Mouse (Mus musculus): ENCODE results near the gene Mc3r. TPM values are rescaled to one million over a fixed set of nuclear protein-coding genes. Genes with fewer than 3 reads are reported as not detected.

Gene Mc3r
- polyA plus RNA-seq, 1 experiment from 2014 or later = not detected

DNA sequence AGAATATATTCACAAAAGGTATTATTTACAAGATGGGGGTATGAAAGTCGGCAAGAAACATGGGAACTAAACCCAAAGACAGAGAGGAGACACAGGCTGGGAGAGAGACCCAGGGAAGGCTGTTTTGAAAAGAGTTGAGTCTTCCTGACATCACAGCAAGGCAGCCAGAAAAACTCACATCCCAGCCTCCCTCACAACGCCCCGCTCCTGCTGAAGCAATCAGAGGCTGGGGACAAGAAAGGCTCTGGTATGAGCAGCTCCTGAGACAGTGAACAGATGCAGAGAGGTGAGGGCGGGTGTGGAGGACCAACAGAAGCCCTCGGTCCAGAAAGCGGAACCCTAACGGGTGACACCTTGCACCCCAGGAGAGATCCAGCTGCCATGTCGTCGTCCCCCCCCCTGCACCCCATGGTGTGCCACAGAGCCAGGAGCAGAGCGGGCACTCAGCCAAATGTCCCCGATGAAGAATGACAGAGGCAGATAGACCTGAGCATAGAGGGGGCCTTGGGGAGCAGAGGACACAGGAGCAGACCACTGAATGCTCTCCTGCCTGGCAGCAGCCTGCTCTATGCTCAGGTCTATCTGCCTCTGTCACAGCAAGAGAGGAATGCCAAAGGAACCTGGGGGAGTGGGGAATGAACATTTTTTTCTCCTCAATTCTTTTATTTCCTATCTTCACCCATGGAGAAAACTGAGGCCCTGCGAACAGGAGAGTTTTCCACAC is 22.8 kb downstream of the Mc3r start:
- ATAC-seq (ENCODE audit: insufficient number of reproducible peaks, insufficient read depth, low FRiP score, low read depth) = no peak
- H3K27me3 ChIP-seq (ENCODE audit: control insufficient read depth, insufficient read depth, low read length) = no peaks in the 10 kb centered on the region
- H3K9me3 ChIP-seq (ENCODE audit: control insufficient read depth, low read length) = no peaks in the 10 kb centered on the region
- no peak overlapping the region for H3K9ac ChIP-seq (ENCODE audit: low read length)
- no peaks in the 10 kb centered on the region for H3K36me3 ChIP-seq (ENCODE audit: control insufficient read depth, insufficient read depth, low read length)
- H3K27ac ChIP-seq (replicated peaks in 1 of 2; ENCODE audit: control insufficient read depth in 1 of 2, insufficient read depth in 1 of 2, low read depth in 2 of 2, low read length in 2 of 2) = no peak overlapping the region
- peaks cover 6 to 7% of the 10 kb centered on the region in 2 experiments for H3K4me1 ChIP-seq (ENCODE audit: control insufficient read depth in 2 of 2, insufficient read depth in 2 of 2, low read length in 2 of 2)
- no peak overlapping the region for H3K4me2 ChIP-seq (ENCODE audit: low read length)
- H3K4me3 ChIP-seq (ENCODE audit: control insufficient read depth in 1 of 2, insufficient read depth in 1 of 2, low read depth in 1 of 2, low read length in 2 of 2) = no peak overlapping the region
- 42% methylated on average over 12 of the region's 12 CpGs for WGBS

DNA sequence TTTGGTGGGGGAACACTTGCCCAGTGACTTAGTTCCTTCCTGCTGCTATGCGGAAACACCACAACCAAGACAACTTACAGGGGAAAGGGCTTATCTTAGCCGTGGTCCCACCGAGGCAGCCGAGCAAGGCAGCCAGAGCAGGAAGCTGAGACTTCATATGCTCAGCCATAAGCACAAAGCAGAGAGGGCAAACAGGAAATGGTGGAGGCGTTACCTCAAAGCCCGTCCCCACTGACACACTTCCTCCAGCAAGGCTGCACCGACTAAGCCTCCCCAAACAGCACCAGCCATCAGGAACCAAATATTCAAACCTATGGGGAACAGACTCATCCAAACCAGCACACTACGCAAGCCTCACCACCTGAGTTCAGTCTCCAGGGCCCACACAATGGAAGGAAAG is 26.4 kb downstream of the Mc3r start:
- Histone ChIP-seq H3K9me3 (ENCODE audit: control insufficient read depth, low read length) (no peaks in the 10 kb centered on the region), H3K4me1 (ENCODE audit: control insufficient read depth in 2 of 2, insufficient read depth in 2 of 2, low read length in 2 of 2) (peaks cover 8 to 11% of the 10 kb centered on the region in 2 experiments), H3K27me3 (ENCODE audit: control insufficient read depth, insufficient read depth, low read length) (no peaks in the 10 kb centered on the region), H3K27ac (replicated peaks in 1 of 2; ENCODE audit: control insufficient read depth in 1 of 2, insufficient read depth in 1 of 2, low read depth in 2 of 2, low read length in 2 of 2) (no peak overlapping the region), H3K4me3 (ENCODE audit: control insufficient read depth in 1 of 2, insufficient read depth in 1 of 2, low read depth in 1 of 2, low read length in 2 of 2) (no peak overlapping the region), H3K36me3 (ENCODE audit: control insufficient read depth, insufficient read depth, low read length) (no peaks in the 10 kb centered on the region), H3K4me2 (ENCODE audit: low read length) (no peak overlapping the region), H3K9ac (ENCODE audit: low read length) (no peak overlapping the region)
- no peak for ATAC-seq (ENCODE audit: insufficient number of reproducible peaks, insufficient read depth, low FRiP score, low read depth)
- WGBS = 75% methylated on average over 8 of the region's 8 CpGs

DNA sequence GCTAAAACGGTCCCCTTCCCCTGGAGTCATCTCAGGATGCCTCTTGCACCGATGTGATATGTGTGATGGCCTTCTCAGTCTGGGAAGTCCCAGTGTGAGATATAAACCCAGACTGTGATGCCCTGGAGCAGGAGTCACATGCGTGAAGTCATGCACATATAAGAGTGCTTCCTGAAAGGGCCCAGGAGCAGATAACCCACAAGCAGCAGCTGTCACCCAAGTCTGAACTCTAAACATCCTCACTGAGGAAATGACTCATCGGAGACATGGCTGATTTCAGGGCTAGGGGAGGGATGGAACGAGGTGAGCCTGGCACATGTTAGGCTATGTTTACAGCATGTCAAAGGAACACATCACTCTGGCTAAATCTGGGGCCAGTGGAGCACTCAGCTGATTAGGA is 27.9 kb downstream of the Mc3r start:
- H3K4me1 ChIP-seq (ENCODE audit: control insufficient read depth in 2 of 2, insufficient read depth in 2 of 2, low read length in 2 of 2) = peaks cover 8 to 11% of the 10 kb centered on the region in 2 experiments
- peak overlapping the region in 1 of 2 experiments; percentile 2; a peak in 1 of 4 replicates for H3K27ac ChIP-seq (replicated peaks in 1 of 2; ENCODE audit: control insufficient read depth in 1 of 2, insufficient read depth in 1 of 2, low read depth in 2 of 2, low read length in 2 of 2)
- peak; percentile 64; the same call in 1 of the 2 replicates for ATAC-seq (ENCODE audit: insufficient number of reproducible peaks, insufficient read depth, low FRiP score, low read depth)
- 10% methylated on average over 5 of the region's 5 CpGs for WGBS
- H3K9ac ChIP-seq (ENCODE audit: low read length) = no peak overlapping the region
- no peaks in the 10 kb centered on the region for H3K9me3 ChIP-seq (ENCODE audit: control insufficient read depth, low read length)
- no peak overlapping the region for H3K4me2 ChIP-seq (ENCODE audit: low read length)
- H3K27me3 ChIP-seq (ENCODE audit: control insufficient read depth, insufficient read depth, low read length) = no peaks in the 10 kb centered on the region
- H3K4me3 ChIP-seq (ENCODE audit: control insufficient read depth in 1 of 2, insufficient read depth in 1 of 2, low read depth in 1 of 2, low read length in 2 of 2) = no peak overlapping the region
- H3K36me3 ChIP-seq (ENCODE audit: control insufficient read depth, insufficient read depth, low read length) = no peaks in the 10 kb centered on the region

DNA sequence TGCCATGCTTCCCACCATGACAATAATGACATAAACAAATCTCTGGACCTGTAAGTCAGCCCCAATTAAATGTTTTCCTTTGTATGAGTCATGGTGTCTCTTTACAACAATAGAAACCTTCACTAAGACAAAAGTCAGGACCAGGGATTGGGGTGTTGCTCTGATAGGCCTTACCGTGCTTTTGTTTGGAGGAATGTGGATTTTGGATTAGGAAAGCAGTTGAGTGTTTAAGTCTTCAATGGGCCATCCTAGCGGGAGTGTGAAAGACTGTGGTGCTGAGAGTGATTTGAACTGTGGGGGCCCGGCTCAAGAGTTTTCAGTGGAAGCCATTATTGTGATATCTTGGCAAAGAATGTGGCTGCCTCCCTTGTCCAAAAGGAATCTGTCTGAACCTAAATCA is 30.7 kb downstream of the Mc3r start:
- ATAC-seq (ENCODE audit: insufficient number of reproducible peaks, insufficient read depth, low FRiP score, low read depth) = no peak
- H3K9me3 ChIP-seq (ENCODE audit: control insufficient read depth, low read length) = no peaks in the 10 kb centered on the region
- no peak overlapping the region for H3K27ac ChIP-seq (replicated peaks in 1 of 2; ENCODE audit: control insufficient read depth in 1 of 2, insufficient read depth in 1 of 2, low read depth in 2 of 2, low read length in 2 of 2)
- H3K4me3 ChIP-seq (ENCODE audit: control insufficient read depth in 1 of 2, insufficient read depth in 1 of 2, low read depth in 1 of 2, low read length in 2 of 2) = no peak overlapping the region
- H3K4me2 ChIP-seq (ENCODE audit: low read length) = no peak overlapping the region
- H3K9ac ChIP-seq (ENCODE audit: low read length) = no peak overlapping the region
- H3K36me3 ChIP-seq (ENCODE audit: control insufficient read depth, insufficient read depth, low read length) = no peaks in the 10 kb centered on the region
- H3K27me3 ChIP-seq (ENCODE audit: control insufficient read depth, insufficient read depth, low read length) = no peaks in the 10 kb centered on the region
- H3K4me1 ChIP-seq (ENCODE audit: control insufficient read depth in 2 of 2, insufficient read depth in 2 of 2, low read length in 2 of 2) = peaks cover 8 to 11% of the 10 kb centered on the region in 2 experiments
- WGBS = 76% methylated on average over 3 of the region's 3 CpGs

DNA sequence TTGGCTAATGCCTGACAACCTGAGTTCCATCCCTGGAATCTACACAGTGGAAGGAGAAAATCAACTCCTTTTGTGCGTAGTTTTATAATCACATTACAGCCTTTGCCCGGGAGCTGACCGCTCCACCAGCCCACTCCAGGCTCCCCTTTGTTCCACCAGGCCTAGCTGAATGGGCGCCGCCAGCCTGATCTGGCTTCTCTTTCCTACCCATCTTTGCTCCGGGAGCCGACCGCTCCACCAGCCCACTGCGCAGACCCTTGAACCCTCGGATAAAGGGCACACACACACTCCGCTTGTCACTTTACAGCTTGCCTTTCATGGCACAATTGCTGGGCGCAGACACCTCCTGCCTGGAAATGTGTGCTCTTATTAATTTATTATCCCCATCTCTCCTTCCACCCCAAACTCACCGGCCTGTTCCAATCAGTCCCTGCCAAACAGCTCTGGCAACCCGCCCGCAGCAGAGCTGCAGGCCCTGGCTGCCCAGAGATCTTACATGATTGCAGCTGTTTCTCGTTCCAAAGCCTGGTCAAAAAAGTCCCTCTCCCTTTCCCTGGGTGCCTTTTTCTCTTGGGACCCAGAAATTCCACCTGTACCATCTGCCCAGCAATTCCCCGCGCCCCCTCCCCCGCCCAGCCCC is 33.9 kb downstream of the Mc3r start:
- Histone ChIP-seq H3K4me1 (ENCODE audit: control insufficient read depth in 2 of 2, insufficient read depth in 2 of 2, low read length in 2 of 2) (no peaks in the 10 kb centered on the region), H3K27ac (replicated peaks in 1 of 2; ENCODE audit: control insufficient read depth in 1 of 2, insufficient read depth in 1 of 2, low read depth in 2 of 2, low read length in 2 of 2) (no peak overlapping the region), H3K27me3 (ENCODE audit: control insufficient read depth, insufficient read depth, low read length) (no peaks in the 10 kb centered on the region), H3K36me3 (ENCODE audit: control insufficient read depth, insufficient read depth, low read length) (no peaks in the 10 kb centered on the region), H3K9me3 (ENCODE audit: control insufficient read depth, low read length) (no peaks in the 10 kb centered on the region), H3K4me2 (ENCODE audit: low read length) (no peak overlapping the region), H3K4me3 (ENCODE audit: control insufficient read depth in 1 of 2, insufficient read depth in 1 of 2, low read depth in 1 of 2, low read length in 2 of 2) (no peak overlapping the region), H3K9ac (ENCODE audit: low read length) (no peak overlapping the region)
- ATAC-seq (ENCODE audit: insufficient number of reproducible peaks, insufficient read depth, low FRiP score, low read depth) = no peak
- WGBS = 80% methylated on average over 19 of the region's 19 CpGs

DNA sequence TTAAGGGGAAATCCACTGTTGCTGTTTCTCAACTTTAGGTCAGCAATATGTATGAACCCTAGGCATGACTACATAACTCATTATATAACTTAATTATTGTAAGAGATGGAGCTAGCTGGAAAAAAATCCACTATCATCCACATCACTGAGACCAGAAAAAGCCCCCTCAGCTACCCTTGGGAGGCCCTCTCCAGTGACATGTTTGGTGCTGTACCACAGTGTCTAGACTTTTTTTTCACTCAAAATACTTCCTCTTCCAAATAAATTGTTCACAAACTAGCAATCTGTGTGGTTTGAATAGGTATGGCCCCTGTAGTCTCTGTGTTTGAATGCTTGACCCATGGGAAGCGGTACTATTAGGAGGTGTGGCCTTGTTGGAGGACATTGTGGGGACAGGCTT is 39.4 kb downstream of the Mc3r start:
- H3K9me3 ChIP-seq (ENCODE audit: control insufficient read depth, low read length) = no peaks in the 10 kb centered on the region
- peaks cover 0 to 2% of the 10 kb centered on the region in 2 experiments; a peak in 1 of 4 replicates for H3K4me1 ChIP-seq (ENCODE audit: control insufficient read depth in 2 of 2, insufficient read depth in 2 of 2, low read length in 2 of 2)
- H3K36me3 ChIP-seq (ENCODE audit: control insufficient read depth, insufficient read depth, low read length) = no peaks in the 10 kb centered on the region
- H3K9ac ChIP-seq (ENCODE audit: low read length) = no peak overlapping the region
- WGBS = 93% methylated on average over 1 of the region's 1 CpGs
- H3K4me3 ChIP-seq (ENCODE audit: control insufficient read depth in 1 of 2, insufficient read depth in 1 of 2, low read depth in 1 of 2, low read length in 2 of 2) = no peak overlapping the region
- no peak for ATAC-seq (ENCODE audit: insufficient number of reproducible peaks, insufficient read depth, low FRiP score, low read depth)
- no peaks in the 10 kb centered on the region for H3K27me3 ChIP-seq (ENCODE audit: control insufficient read depth, insufficient read depth, low read length)
- no peak overlapping the region for H3K27ac ChIP-seq (replicated peaks in 1 of 2; ENCODE audit: control insufficient read depth in 1 of 2, insufficient read depth in 1 of 2, low read depth in 2 of 2, low read length in 2 of 2)
- no peak overlapping the region for H3K4me2 ChIP-seq (ENCODE audit: low read length)

DNA sequence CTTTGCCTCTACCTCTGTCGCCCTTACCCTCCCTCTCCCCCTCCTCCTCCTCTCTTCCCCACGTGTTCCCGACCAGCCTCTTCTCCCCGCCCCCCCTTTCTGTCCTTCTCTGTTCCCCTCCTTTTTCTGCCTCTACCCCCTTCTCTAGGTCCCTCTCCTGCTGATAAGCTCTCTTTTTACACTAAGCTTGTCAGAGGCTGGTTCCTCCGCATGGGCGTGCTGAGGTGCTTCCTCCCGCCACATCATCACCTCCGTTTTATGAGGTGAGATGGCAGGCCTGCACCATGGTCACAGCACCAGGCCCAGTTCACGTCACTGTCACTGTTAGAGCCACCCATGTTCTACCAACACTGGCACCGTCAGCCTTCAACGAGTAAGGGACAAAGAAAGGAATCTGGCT is 40.7 kb downstream of the Mc3r start:
- peaks cover 0 to 2% of the 10 kb centered on the region in 2 experiments; a peak in 1 of 4 replicates for H3K4me1 ChIP-seq (ENCODE audit: control insufficient read depth in 2 of 2, insufficient read depth in 2 of 2, low read length in 2 of 2)
- no peak overlapping the region for H3K27ac ChIP-seq (replicated peaks in 1 of 2; ENCODE audit: control insufficient read depth in 1 of 2, insufficient read depth in 1 of 2, low read depth in 2 of 2, low read length in 2 of 2)
- no peaks in the 10 kb centered on the region for H3K36me3 ChIP-seq (ENCODE audit: control insufficient read depth, insufficient read depth, low read length)
- H3K4me2 ChIP-seq (ENCODE audit: low read length) = no peak overlapping the region
- H3K27me3 ChIP-seq (ENCODE audit: control insufficient read depth, insufficient read depth, low read length) = no peaks in the 10 kb centered on the region
- 18% methylated on average over 11 of the region's 11 CpGs for WGBS
- no peak overlapping the region for H3K9ac ChIP-seq (ENCODE audit: low read length)
- no peak for ATAC-seq (ENCODE audit: insufficient number of reproducible peaks, insufficient read depth, low FRiP score, low read depth)
- H3K9me3 ChIP-seq (ENCODE audit: control insufficient read depth, low read length) = no peaks in the 10 kb centered on the region
- no peak overlapping the region for H3K4me3 ChIP-seq (ENCODE audit: control insufficient read depth in 1 of 2, insufficient read depth in 1 of 2, low read depth in 1 of 2, low read length in 2 of 2)

Data from heart, embryonic 14.5 days (tissue).